Mouse (Mus musculus): ENCODE results near the gene Il11ra1. TPM values are rescaled to one million over a fixed set of nuclear protein-coding genes. Genes with fewer than 3 reads are reported as not detected.
"Not testable (repeated sequence)": the region's sequence is repeated elsewhere in the genome, so short reads cannot be mapped to it uniquely, and the experiment has no call there.

Gene Il11ra1
- total and polyA plus RNA-seq, 2 experiments from 2014 or later = 41.9 to 47.4 TPM

GRCm38 (mm10) chr4:41759656-41760287 is 60.0 kb downstream of the Il11ra1 start:
- Histone ChIP-seq H3K4me2 (ENCODE audit: low read depth, low read length) (peak overlapping the region; percentile 53), H3K27ac (peak overlapping the region; percentile 63)

GRCm38 (mm10) chr4:41760288-41760721 is 60.5 kb downstream of the Il11ra1 start:
- WGBS = 2% methylated on average over 15 of the region's 15 CpGs
- ATAC-seq (peak; percentile 83), DNase-seq (ENCODE audit: low spot score) (peak; percentile 80)
- peak overlapping the region; percentile 63 for H3K27ac ChIP-seq
- TF ChIP-seq CTCF (IDR thresholded peaks at IDR 0.05; ENCODE audit: low read depth) = peak; percentile 24; the same call in 1 of the 2 replicates
- no peaks in the 10 kb centered on the region for H3K27me3 ChIP-seq (ENCODE audit: insufficient read depth, low read length)
- H3K4me3 ChIP-seq (ENCODE audit: low read length) = peak overlapping the region; percentile 35
- H3K4me1 ChIP-seq (ENCODE audit: insufficient read depth, low read length) = peaks cover 21% of the 10 kb centered on the region
- no peaks in the 10 kb centered on the region for H3K9me3 ChIP-seq (ENCODE audit: low read length)
- H3K36me3 ChIP-seq (ENCODE audit: insufficient read depth, low read length) = no peaks in the 10 kb centered on the region
- peak overlapping the region; percentile 34 for H3K9ac ChIP-seq (replicated peaks; ENCODE audit: low read length)
- H3K4me2 ChIP-seq (ENCODE audit: low read depth, low read length) = peak overlapping the region; percentile 53

More at GRCm38 (mm10) chr4:41759656-41760287, 60.0 kb downstream of the Il11ra1 start:
- Histone ChIP-seq H3K36me3 (ENCODE audit: insufficient read depth, low read length) (no peaks in the 10 kb centered on the region), H3K9me3 (ENCODE audit: low read length) (no peaks in the 10 kb centered on the region), H3K27me3 (ENCODE audit: insufficient read depth, low read length) (no peaks in the 10 kb centered on the region), H3K4me1 (ENCODE audit: insufficient read depth, low read length) (peaks cover 21% of the 10 kb centered on the region), H3K9ac (replicated peaks; ENCODE audit: low read length) (peak overlapping the region; percentile 34; the same call in 1 of the 2 replicates), H3K4me3 (ENCODE audit: low read length) (peak overlapping the region; percentile 35)
- no peak for TF ChIP-seq CTCF (IDR thresholded peaks at IDR 0.05; ENCODE audit: low read depth)
- 40% methylated on average over 6 of the region's 6 CpGs for WGBS
- ATAC-seq (no peak), DNase-seq (ENCODE audit: low spot score) (no peak)

GRCm38 (mm10) chr4:41760911-41761310 is 61.1 kb downstream of the Il11ra1 start:
- Histone ChIP-seq H3K36me3 (ENCODE audit: insufficient read depth, low read length) (no peaks in the 10 kb centered on the region), H3K9ac (replicated peaks; ENCODE audit: low read length) (peak overlapping the region; percentile 34), H3K9me3 (ENCODE audit: low read length) (no peaks in the 10 kb centered on the region), H3K4me3 (ENCODE audit: low read length) (peak overlapping the region; percentile 35), H3K4me2 (ENCODE audit: low read depth, low read length) (peak overlapping the region; percentile 53), H3K4me1 (ENCODE audit: insufficient read depth, low read length) (peaks cover 21% of the 10 kb centered on the region), H3K27ac (peak overlapping the region; percentile 63; the same call in 1 of the 2 replicates), H3K27me3 (ENCODE audit: insufficient read depth, low read length) (no peaks in the 10 kb centered on the region)
- TF ChIP-seq CTCF (IDR thresholded peaks at IDR 0.05; ENCODE audit: low read depth) = no peak
- DNase-seq (ENCODE audit: low spot score) (no peak), ATAC-seq (peak; percentile 15)
- WGBS = 82% methylated on average over 4 of the region's 4 CpGs

GRCm38 (mm10) chr4:41761680-41762079 is 61.9 kb downstream of the Il11ra1 start:
- Histone ChIP-seq H3K9ac (replicated peaks; ENCODE audit: low read length) (no peak overlapping the region), H3K36me3 (ENCODE audit: insufficient read depth, low read length) (no peaks in the 10 kb centered on the region), H3K27me3 (ENCODE audit: insufficient read depth, low read length) (no peaks in the 10 kb centered on the region), H3K4me1 (ENCODE audit: insufficient read depth, low read length) (peaks cover 16% of the 10 kb centered on the region), H3K4me2 (ENCODE audit: low read depth, low read length) (peak overlapping the region; percentile 53; the same call in 1 of the 2 replicates), H3K27ac (peak overlapping the region; percentile 63; the same call in 1 of the 2 replicates), H3K4me3 (ENCODE audit: low read length) (no peak overlapping the region), H3K9me3 (ENCODE audit: low read length) (no peaks in the 10 kb centered on the region)
- ATAC-seq (no peak), DNase-seq (ENCODE audit: low spot score) (no peak)
- TF ChIP-seq CTCF (IDR thresholded peaks at IDR 0.05; ENCODE audit: low read depth) = no peak

- peak overlapping the region; percentile 63; the same call in 1 of the 2 replicates for H3K27ac ChIP-seq
- H3K36me3 ChIP-seq (ENCODE audit: insufficient read depth, low read length) = no peaks in the 10 kb centered on the region
- H3K4me3 ChIP-seq (ENCODE audit: low read length) = no peak overlapping the region
- peak overlapping the region; percentile 53 for H3K4me2 ChIP-seq (ENCODE audit: low read depth, low read length)
- H3K4me1 ChIP-seq (ENCODE audit: insufficient read depth, low read length) = peaks cover 16% of the 10 kb centered on the region
- DNase-seq (ENCODE audit: low spot score) (no peak), ATAC-seq (peak; percentile 6; the same call in 1 of the 2 replicates)
- WGBS = 47% methylated on average over 8 of the region's 8 CpGs
- H3K27me3 ChIP-seq (ENCODE audit: insufficient read depth, low read length) = no peaks in the 10 kb centered on the region
- no peak for TF ChIP-seq CTCF (IDR thresholded peaks at IDR 0.05; ENCODE audit: low read depth)
- H3K9me3 ChIP-seq (ENCODE audit: low read length) = no peaks in the 10 kb centered on the region
- 0 out of 2 replicates have a peak overlapping the region, but pooled peaks have one; percentile 21 for H3K9ac ChIP-seq (replicated peaks; ENCODE audit: low read length)
Measured at GRCm38 (mm10) chr4:41762099-41762687, 62.4 kb downstream of the Il11ra1 start.

- DNase-seq (ENCODE audit: low spot score) = peak; percentile 66
- Histone ChIP-seq H3K4me1 (ENCODE audit: insufficient read depth, low read length) (peaks cover 16% of the 10 kb centered on the region), H3K4me2 (ENCODE audit: low read depth, low read length) (peak overlapping the region; percentile 24), H3K27ac (peak overlapping the region; percentile 63; the same call in 1 of the 2 replicates)
- not testable (repeated sequence) for H3K9me3 ChIP-seq (ENCODE audit: low read length); H3K36me3 ChIP-seq (ENCODE audit: insufficient read depth, low read length); H3K4me3 ChIP-seq (ENCODE audit: low read length); H3K9ac ChIP-seq (replicated peaks; ENCODE audit: low read length); H3K27me3 ChIP-seq (ENCODE audit: insufficient read depth, low read length)
- peak; percentile 30 for ATAC-seq
- 31% methylated on average over 8 of the region's 8 CpGs for WGBS
Measured at GRCm38 (mm10) chr4:41762688-41763114, 62.9 kb downstream of the Il11ra1 start.

GRCm38 (mm10) chr4:41763176-41763575 is 63.4 kb downstream of the Il11ra1 start:
- WGBS = 69% methylated on average over 3 of the region's 6 CpGs
- ATAC-seq; H3K9ac ChIP-seq (replicated peaks; ENCODE audit: low read length); H3K36me3 ChIP-seq (ENCODE audit: insufficient read depth, low read length); DNase-seq (ENCODE audit: low spot score); H3K27me3 ChIP-seq (ENCODE audit: insufficient read depth, low read length); H3K9me3 ChIP-seq (ENCODE audit: low read length); H3K4me2 ChIP-seq (ENCODE audit: low read depth, low read length); H3K4me3 ChIP-seq (ENCODE audit: low read length): not testable (repeated sequence)
- Histone ChIP-seq H3K4me1 (ENCODE audit: insufficient read depth, low read length) (peaks cover 16% of the 10 kb centered on the region), H3K27ac (peak overlapping the region; percentile 63; the same call in 1 of the 2 replicates)

GRCm38 (mm10) chr4:41767301-41767700 is 67.5 kb downstream of the Il11ra1 start:
- WGBS = 84% methylated on average over 10 of the region's 10 CpGs
- not testable (repeated sequence) for DNase-seq (ENCODE audit: low spot score); H3K27ac ChIP-seq; H3K27me3 ChIP-seq (ENCODE audit: insufficient read depth, low read length); H3K36me3 ChIP-seq (ENCODE audit: insufficient read depth, low read length); H3K4me3 ChIP-seq (ENCODE audit: low read length); ATAC-seq; H3K4me1 ChIP-seq (ENCODE audit: insufficient read depth, low read length); H3K9me3 ChIP-seq (ENCODE audit: low read length); H3K9ac ChIP-seq (replicated peaks; ENCODE audit: low read length); H3K4me2 ChIP-seq (ENCODE audit: low read depth, low read length)

GRCm38 (mm10) chr4:41772946-41773345 is 73.2 kb downstream of the Il11ra1 start:
- H3K27ac ChIP-seq; H3K36me3 ChIP-seq (ENCODE audit: insufficient read depth, low read length); H3K9ac ChIP-seq (replicated peaks; ENCODE audit: low read length); H3K9me3 ChIP-seq (ENCODE audit: low read length); DNase-seq (ENCODE audit: low spot score); H3K4me1 ChIP-seq (ENCODE audit: insufficient read depth, low read length); H3K27me3 ChIP-seq (ENCODE audit: insufficient read depth, low read length); ATAC-seq: not testable (repeated sequence)
- 1% methylated on average over 5 of the region's 16 CpGs for WGBS
- Histone ChIP-seq H3K4me2 (ENCODE audit: low read depth, low read length) (peak overlapping the region; percentile 40; the same call in 1 of the 2 replicates), H3K4me3 (ENCODE audit: low read length) (peak overlapping the region; percentile 27)
